Mouse (Mus musculus) spleen, adult 12 weeks (tissue): Measurements from ENCODE around the gene Fibcd1.

Experiments
- DNase-seq: peaks from one replicate; pipeline ENCODE4 v3.0.0; 2022; ENCODE audit warnings: low spot score

Gene Fibcd1

GRCm38 (mm10) chr2:31857180-31857579 is 11.4 kb upstream of the Fibcd1 start:
- DNase-seq, result no peak

- no peak for DNase-seq
Observed at GRCm38 (mm10) chr2:31855991-31856390, 10.2 kb upstream of the Fibcd1 start.

- DNase-seq, result no peak
Observed at GRCm38 (mm10) chr2:31850141-31850540, 4.3 kb upstream of the Fibcd1 start.

GRCm38 (mm10) chr2:31847908-31848307 is 2.1 kb upstream of the Fibcd1 start:
- peak; percentile 40 for DNase-seq

GRCm38 (mm10) chr2:31846692-31847660 is 1.2 kb upstream of the Fibcd1 start:
- no peak for DNase-seq

- DNase-seq, result no peak
Observed at GRCm38 (mm10) chr2:31845512-31845895, 301 bp downstream of the Fibcd1 start.

GRCm38 (mm10) chr2:31844729-31845136 is 1.1 kb downstream of the Fibcd1 start:
- no peak for DNase-seq

GRCm38 (mm10) chr2:31838868-31839267 is 6.9 kb downstream of the Fibcd1 start:
- no peak for DNase-seq

GRCm38 (mm10) chr2:31836985-31837384 is 8.8 kb downstream of the Fibcd1 start:
- DNase-seq, result no peak

GRCm38 (mm10) chr2:31836091-31836490 is 9.7 kb downstream of the Fibcd1 start:
- DNase-seq, result no peak

GRCm38 (mm10) chr2:31828311-31828825 is 17.4 kb downstream of the Fibcd1 start:
- DNase-seq, result no peak

- no peak for DNase-seq
Observed at GRCm38 (mm10) chr2:31827877-31828276, 17.9 kb downstream of the Fibcd1 start.

GRCm38 (mm10) chr2:31826094-31827085 is 19.4 kb downstream of the Fibcd1 start:
- DNase-seq, result no peak

GRCm38 (mm10) chr2:31825469-31825911 is 20.3 kb downstream of the Fibcd1 start:
- no peak for DNase-seq

GRCm38 (mm10) chr2:31823933-31824730 is 21.7 kb downstream of the Fibcd1 start:
- DNase-seq, result no peak

- DNase-seq, result peak; percentile 56
Observed at GRCm38 (mm10) chr2:31822524-31823371, 23.1 kb downstream of the Fibcd1 start.

GRCm38 (mm10) chr2:31815367-31815766 is 30.4 kb downstream of the Fibcd1 start:
- peak; percentile 50 for DNase-seq

- no peak for DNase-seq
Observed at GRCm38 (mm10) chr2:31814699-31815098, 31.1 kb downstream of the Fibcd1 start.

GRCm38 (mm10) chr2:31813641-31814040 is 32.2 kb downstream of the Fibcd1 start:
- DNase-seq, result no peak
